Mouse (Mus musculus) E14TG2a.4 (cell line): ENCODE data around the gene Ubxn7.

Source experiments
- H3K27me3 ChIP-seq: 2 replicates; pipeline ENCODE4 v1.6.1; 2014; ENCODE audit warnings: low read length, control low read depth; ENCODE audit not compliant: insufficient read depth
- H3K36me3 ChIP-seq: 2 replicates; pipeline ENCODE4 v1.6.1; 2014; ENCODE audit warnings: low read length, control low read depth; ENCODE audit not compliant: insufficient read depth
- H3K4me1 ChIP-seq: replicated peaks from 2 replicates; pipeline ENCODE4 v1.6.1; 2014; ENCODE audit warnings: low read depth, low read length, control low read depth
- H3K4me3 ChIP-seq: replicated peaks from 2 replicates; pipeline ENCODE4 v1.5.1; 2014; ENCODE audit warnings: mild to moderate bottlenecking, low read length
- H3K9me3 ChIP-seq: 2 replicates; pipeline ENCODE4 v1.6.1; 2014; ENCODE audit warnings: low read length, control low read depth
- CTCF ChIP-seq: conservative IDR thresholded peaks from 2 replicates; pipeline ENCODE4 v1.5.1; 2014; ENCODE audit warnings: low read length
- NANOG ChIP-seq: IDR thresholded peaks from 2 replicates; pipeline ENCODE4 v1.6.1; 2014; ENCODE audit warnings: borderline replicate concordance, low read length, mixed read lengths
- POU5F1 ChIP-seq: IDR thresholded peaks from 2 replicates; pipeline ENCODE4 v1.6.1; 2014; ENCODE audit warnings: low read length, borderline replicate concordance

Gene Ubxn7

DNA sequence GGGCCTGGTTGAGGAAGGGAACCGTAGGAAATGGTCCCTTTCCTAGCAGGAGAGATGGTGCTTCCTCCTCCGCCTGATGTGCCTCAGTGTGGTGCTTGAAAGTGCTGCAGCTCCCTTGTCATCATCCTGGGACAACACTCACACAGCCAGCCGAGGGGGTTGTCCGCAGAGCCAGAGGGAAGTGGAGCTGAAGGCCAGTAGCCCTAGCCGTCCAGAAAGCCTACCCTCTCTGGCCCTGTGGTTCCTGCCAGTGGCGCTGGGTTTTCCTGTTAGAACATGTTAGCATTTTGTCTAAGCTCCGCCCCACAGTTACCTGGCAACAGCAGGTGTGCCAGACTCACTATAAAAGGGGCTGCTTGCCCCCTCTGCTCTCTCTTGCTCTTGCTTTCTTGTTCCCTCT is 8.1 kb upstream of the Ubxn7 start:
- peaks cover 51% of the 10 kb centered on the region for H3K4me1 ChIP-seq
- H3K36me3 ChIP-seq, result no peaks in the 10 kb centered on the region; the same call in 1 of the 2 replicates
- no peaks in the 10 kb centered on the region for H3K27me3 ChIP-seq
- TF ChIP-seq NANOG (no peak), CTCF (no peak), POU5F1 (no peak)
- peak overlapping the region; percentile 68 for H3K4me3 ChIP-seq
- no peaks in the 10 kb centered on the region for H3K9me3 ChIP-seq

DNA sequence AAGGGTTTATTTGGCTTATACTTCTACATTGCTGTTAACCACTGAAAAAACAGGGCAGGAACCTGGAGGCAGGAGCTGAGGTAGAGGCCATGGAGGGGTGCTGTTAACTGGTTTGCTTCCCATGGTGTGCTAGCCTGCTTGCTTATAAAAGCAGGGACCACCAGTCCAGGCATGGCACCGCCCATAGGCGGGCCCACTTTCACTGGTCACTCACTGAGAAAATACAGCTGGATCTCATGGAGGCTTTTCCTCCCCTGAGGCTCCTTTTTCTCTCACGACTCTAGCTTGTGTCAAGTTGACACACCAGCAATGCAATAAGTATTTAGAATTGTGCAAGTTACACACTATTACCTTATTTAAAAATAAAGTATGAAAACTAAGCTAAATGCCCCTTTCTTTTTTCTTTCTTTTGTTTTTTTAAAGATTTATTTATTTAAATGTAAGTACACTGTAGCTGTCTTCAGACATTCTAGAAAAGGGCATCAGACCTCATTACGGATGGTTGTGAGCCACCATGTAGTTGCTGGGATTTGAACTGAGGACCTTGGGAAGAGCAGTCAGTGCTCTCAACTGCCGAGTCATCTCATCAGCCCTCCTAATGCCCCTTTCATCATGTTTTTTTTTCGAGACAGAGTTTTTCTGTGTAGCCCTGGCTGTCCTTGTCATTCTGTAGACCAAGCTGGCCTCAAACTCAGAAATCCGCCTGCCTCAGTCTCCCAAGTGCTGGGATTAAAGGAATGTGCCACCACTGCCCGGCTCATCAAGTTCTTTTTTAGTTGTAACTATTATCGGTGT is 984 bp upstream of the Ubxn7 start:
- Histone ChIP-seq H3K27me3 (no peaks in the 10 kb centered on the region), H3K36me3 (no peaks in the 10 kb centered on the region), H3K9me3 (no peaks in the 10 kb centered on the region), H3K4me1 (peaks cover 54% of the 10 kb centered on the region), H3K4me3 (peak overlapping the region; percentile 97)
- no peak for TF ChIP-seq POU5F1
- TF ChIP-seq NANOG, result no peak
- TF ChIP-seq CTCF, result no peak

DNA sequence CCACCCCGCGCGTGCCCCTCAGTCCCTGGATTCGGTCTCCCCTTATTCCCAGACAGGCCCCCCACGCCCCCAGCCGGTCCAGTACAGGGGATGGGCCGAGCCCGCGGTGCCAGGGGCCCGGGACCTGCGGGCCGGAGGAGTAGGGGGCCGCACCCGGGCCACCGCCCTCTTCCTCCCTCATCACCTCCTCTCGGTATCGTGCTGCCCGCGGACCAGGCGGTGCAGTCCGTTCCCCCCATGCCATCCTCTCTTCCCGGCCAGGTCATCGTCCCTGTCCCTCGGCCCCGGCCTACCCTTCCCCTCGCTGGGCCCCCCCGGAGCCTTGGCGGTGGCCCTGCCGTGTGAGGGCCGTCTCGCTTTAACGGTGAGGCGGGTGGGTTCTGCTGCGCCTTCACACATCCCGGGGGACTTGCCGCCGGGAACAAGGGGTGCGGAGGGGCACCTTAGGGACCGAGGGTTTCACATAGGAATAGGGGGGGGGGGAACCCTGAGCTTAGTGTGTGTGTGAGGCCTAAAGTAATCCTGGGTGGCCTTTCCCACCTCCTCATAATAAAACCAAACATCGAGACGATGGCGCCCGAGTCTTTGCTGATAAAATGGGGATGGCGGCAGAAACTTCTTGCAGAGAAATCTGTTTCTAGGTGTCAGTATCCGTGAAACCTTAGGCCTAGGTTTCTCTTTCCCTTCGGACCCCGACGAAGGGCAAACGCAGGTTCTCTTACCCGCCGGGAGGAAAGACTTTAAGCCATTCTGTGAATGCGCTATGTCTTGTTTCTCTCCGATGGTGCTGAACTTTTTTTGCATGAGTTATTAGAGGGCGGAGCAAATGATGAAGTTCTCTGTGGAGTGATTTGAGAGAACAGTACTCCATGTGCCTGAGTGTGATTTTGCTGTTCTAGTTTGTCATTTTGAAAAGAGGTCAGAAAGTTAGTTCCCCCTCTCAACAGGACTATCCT is 777 bp downstream of the Ubxn7 start:
- H3K27me3 ChIP-seq, result no peaks in the 10 kb centered on the region
- no peaks in the 10 kb centered on the region for H3K36me3 ChIP-seq
- peak overlapping the region; percentile 97 for H3K4me3 ChIP-seq
- peaks cover 62% of the 10 kb centered on the region for H3K4me1 ChIP-seq
- H3K9me3 ChIP-seq, result no peaks in the 10 kb centered on the region
- TF ChIP-seq NANOG (no peak), CTCF (no peak), POU5F1 (no peak)

DNA sequence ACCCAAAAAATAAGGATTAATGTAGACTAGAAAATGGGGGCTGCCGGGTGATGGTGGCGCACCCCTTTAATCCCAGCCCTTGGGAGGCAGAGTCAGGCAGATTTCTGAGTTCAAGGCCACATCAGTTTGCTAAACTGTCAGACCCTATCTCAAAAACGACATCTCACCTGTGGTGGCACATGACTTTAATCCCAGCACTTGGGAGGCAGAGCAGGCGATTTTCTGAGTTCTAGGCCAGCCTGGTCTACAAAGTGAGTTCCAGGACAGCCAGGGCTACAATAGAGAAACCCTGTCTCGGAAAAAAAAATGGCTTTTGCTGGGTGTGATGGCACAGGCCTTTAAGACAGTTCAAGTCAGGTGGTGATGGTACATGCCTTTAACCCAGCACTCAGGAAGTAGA is 3.1 kb downstream of the Ubxn7 start:
- Histone ChIP-seq H3K4me1 (peaks cover 68% of the 10 kb centered on the region), H3K27me3 (no peaks in the 10 kb centered on the region), H3K4me3 (no peak overlapping the region), H3K36me3 (no peaks in the 10 kb centered on the region), H3K9me3 (no peaks in the 10 kb centered on the region)
- TF ChIP-seq POU5F1, result no peak
- no peak for TF ChIP-seq CTCF
- TF ChIP-seq NANOG, result no peak

DNA sequence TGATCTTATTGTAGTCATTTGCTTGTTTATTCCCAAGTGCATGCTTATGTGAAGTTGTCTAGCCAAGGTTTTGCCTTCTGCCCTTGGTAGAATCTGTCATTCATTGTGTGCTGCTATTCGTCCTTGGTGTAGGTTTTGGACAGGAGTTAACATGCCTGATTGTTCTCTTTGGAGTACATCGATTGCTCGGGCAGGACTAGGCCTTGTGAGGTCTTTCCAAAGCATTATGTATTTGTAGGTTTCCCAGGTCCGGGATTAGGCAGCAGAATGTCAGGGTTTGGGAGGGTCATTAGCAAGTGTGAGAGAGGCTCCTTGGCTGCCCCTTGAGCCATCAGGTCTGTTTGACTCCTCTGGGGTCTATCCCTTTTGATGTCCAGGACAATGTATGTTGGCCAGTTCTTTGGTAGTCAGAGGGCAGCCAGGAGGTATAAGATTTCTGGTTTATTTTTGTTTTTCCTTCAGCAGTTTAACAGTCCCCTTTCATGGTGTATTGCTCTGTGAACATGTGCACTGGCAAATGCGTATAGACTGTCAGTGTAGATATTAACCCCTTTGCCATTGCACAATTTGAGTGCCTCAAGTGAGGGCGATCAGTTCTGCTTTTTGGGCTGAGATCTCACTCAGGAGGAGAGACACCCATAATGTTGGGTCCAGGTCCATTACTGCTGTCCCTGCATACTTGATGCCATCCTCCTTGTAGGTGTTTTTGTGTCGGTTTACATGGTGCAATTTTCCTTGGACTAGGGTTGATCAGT is 4.1 kb downstream of the Ubxn7 start:
- Histone ChIP-seq H3K36me3 (no peaks in the 10 kb centered on the region), H3K4me1 (peaks cover 68% of the 10 kb centered on the region), H3K4me3 (no peak overlapping the region), H3K27me3 (no peaks in the 10 kb centered on the region), H3K9me3 (no peaks in the 10 kb centered on the region)
- TF ChIP-seq NANOG, result no peak
- TF ChIP-seq POU5F1, result no peak
- no peak for TF ChIP-seq CTCF

DNA sequence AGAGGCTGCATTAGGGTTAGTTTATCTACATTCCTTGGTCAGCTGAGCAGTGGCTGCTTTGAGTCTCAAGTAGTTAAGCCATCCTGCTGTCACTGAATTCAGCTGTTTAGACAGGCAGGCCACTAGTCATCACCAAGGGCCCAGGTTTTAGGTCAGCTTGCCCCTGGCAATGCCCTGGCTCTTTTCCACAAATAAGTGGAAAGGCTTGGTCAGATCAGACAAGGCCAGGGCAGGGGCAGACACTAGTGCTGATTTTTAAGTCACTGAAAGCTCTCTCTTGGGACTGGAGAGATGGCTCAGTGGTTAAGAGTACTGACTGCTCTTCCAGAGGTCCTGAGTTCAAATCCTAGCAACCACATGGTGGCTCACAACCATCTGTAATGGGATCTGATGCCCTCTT is 4.9 kb downstream of the Ubxn7 start:
- TF ChIP-seq POU5F1 (no peak), NANOG (no peak), CTCF (no peak)
- peaks cover 66% of the 10 kb centered on the region for H3K4me1 ChIP-seq
- no peak overlapping the region for H3K4me3 ChIP-seq

DNA sequence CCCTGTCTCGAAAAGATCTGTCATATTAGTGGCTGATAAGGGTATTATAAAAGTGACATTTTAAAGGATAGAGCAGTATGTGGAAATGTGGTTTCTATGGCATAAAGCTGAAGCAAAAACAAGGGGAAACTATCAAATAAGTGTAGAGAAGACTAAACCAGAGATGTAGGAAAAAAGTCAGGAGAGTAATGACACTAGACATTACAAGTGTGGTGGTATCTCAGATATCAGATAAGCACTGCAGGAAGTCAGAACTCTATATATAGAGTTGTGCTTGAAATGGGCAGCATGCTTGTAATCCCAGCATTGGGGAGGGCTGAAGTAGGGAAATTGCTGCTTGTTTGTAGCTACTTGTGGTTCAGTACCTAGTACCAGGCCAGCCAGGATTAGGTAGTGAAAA is 8.4 kb downstream of the Ubxn7 start:
- Histone ChIP-seq H3K27me3 (no peaks in the 10 kb centered on the region), H3K9me3 (no peaks in the 10 kb centered on the region), H3K4me3 (no peak overlapping the region), H3K36me3 (0 out of 2 replicates have a peak, but pooled peaks cover 3% of the 10 kb centered on the region), H3K4me1 (peaks cover 59% of the 10 kb centered on the region)
- TF ChIP-seq CTCF (no peak), NANOG (no peak), POU5F1 (no peak)

More for the DNA sequence above, 4.9 kb downstream of the Ubxn7 start:
- Histone ChIP-seq H3K36me3 (no peaks in the 10 kb centered on the region), H3K9me3 (no peaks in the 10 kb centered on the region), H3K27me3 (no peaks in the 10 kb centered on the region)

DNA sequence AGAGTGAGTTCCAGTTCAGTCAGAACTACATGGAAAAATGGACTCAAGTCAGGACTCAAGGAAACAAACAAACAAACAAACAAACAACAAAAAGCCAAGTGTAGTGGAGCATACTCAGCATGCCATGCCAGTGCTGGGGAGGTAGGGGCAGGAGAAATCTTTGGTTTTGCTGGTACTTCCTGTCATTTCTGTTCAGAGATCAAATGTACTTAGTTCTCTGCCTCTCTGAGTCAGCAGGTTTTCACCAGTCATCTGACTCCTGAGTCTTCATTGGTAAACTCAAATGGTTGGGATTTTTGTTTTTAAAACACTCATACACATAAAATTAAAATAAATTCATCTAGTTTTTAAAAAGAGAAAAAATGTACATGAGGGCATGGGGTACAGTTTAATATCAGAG is 13.5 kb downstream of the Ubxn7 start:
- Histone ChIP-seq H3K27me3 (no peaks in the 10 kb centered on the region), H3K4me1 (peaks cover 39% of the 10 kb centered on the region), H3K4me3 (no peak overlapping the region), H3K9me3 (no peaks in the 10 kb centered on the region), H3K36me3 (peaks cover 4% of the 10 kb centered on the region; the same call in 1 of the 2 replicates)
- TF ChIP-seq NANOG, result no peak
- TF ChIP-seq CTCF, result no peak
- no peak for TF ChIP-seq POU5F1

DNA sequence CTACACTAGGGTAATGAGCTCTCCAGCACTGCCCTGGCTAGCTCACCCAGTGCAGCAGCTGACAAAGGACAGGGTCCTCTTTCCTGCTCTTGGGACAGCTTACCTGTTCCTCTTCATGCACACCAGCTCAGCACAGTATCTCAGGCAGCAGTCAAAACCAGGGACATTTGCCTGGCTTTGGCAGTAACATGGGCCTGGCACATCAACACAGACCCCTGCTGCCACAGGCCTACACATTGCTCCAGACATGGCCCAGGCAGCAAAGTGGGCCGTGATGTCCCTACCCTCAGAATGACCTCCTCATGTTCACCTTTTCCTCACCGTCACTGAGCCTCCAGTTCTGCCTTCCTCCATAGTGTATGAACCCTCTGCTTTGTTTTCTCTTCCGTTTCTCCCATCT is 18.7 kb downstream of the Ubxn7 start:
- H3K4me3 ChIP-seq, result no peak overlapping the region
- H3K4me1 ChIP-seq, result peaks cover 27% of the 10 kb centered on the region
- H3K9me3 ChIP-seq, result no peaks in the 10 kb centered on the region
- peaks cover 44% of the 10 kb centered on the region for H3K36me3 ChIP-seq
- TF ChIP-seq NANOG, result no peak
- TF ChIP-seq CTCF, result no peak
- TF ChIP-seq POU5F1, result no peak
- no peaks in the 10 kb centered on the region for H3K27me3 ChIP-seq
